Mouse (Mus musculus): Measurements from ENCODE around the gene Hist1h4k.
"Not testable (repeated sequence)": the region's sequence is repeated elsewhere in the genome, so short reads cannot be mapped to it uniquely, and the experiment has no call there.

DNA sequence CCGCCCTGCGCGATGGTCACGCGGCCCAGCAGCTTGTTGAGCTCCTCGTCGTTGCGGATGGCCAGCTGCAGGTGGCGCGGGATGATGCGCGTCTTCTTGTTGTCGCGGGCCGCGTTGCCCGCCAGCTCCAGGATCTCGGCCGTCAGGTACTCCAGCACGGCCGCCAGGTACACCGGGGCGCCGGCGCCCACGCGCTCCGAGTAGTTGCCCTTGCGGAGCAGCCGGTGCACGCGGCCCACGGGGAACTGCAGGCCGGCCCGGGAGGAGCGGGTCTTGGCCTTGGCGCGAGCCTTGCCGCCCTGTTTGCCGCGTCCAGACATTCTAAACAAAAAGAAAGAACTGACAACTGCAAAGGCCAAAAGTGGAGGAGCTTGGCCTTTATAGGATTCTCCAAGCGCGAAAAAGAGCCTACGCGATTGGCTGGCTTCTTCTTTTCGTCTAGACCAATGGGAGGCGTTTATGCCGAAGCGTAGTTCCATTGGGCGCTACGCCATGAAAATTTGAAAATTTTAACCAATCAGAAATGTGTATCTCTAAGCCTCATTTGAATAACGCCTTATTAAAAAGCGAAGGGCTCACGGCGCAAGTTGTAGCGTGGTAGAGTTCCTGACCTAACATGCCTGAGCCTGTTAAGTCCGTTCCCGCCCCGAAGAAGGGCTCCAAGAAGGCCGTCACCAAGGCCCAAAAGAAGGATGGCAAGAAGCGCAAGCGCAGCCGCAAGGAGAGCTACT lies 36.8 kb upstream of the Hist1h4k start, which contains the start of the genes Hist1h2an and Hist1h2bp:
- peak; percentile 67 for TF ChIP-seq POLR2A (IDR thresholded peaks at IDR 0.05; ENCODE audit: insufficient read length, low read depth)
- TF ChIP-seq E2F4 (IDR thresholded peaks at IDR 0.05; ENCODE audit: insufficient read depth): peak; percentile 87
- TF ChIP-seq MAX (IDR thresholded peaks at IDR 0.05; ENCODE audit: low read depth); MYOG (IDR thresholded peaks at IDR 0.05; ENCODE audit: control insufficient read depth in 1 of 3, insufficient read depth in 1 of 3, insufficient read length in 2 of 3, low read depth in 2 of 3); MYOD1 (IDR thresholded peaks at IDR 0.05; ENCODE audit: control insufficient read depth in 1 of 3, insufficient read length in 2 of 3, low read depth in 2 of 3); USF1 (IDR thresholded peaks at IDR 0.05; ENCODE audit: low read depth); CEBPB (IDR thresholded peaks at IDR 0.05; ENCODE audit: insufficient read depth, poor library complexity, severe bottlenecking): not testable (repeated sequence)
- peak; percentile 78 for TF ChIP-seq POLR2AphosphoS2 (IDR thresholded peaks at IDR 0.05; ENCODE audit: insufficient read length, low read depth)

All from myocyte (in vitro differentiated cells).